Mouse (Mus musculus): Measurements from ENCODE around the gene Stx1b. TPM values are rescaled to one million over a fixed set of nuclear protein-coding genes. Genes with fewer than 3 reads are reported as not detected.

The Stx1b gene
- total and polyA plus RNA-seq, 2 experiments from 2014 or later, result 83.6 to 83.9 TPM

DNA sequence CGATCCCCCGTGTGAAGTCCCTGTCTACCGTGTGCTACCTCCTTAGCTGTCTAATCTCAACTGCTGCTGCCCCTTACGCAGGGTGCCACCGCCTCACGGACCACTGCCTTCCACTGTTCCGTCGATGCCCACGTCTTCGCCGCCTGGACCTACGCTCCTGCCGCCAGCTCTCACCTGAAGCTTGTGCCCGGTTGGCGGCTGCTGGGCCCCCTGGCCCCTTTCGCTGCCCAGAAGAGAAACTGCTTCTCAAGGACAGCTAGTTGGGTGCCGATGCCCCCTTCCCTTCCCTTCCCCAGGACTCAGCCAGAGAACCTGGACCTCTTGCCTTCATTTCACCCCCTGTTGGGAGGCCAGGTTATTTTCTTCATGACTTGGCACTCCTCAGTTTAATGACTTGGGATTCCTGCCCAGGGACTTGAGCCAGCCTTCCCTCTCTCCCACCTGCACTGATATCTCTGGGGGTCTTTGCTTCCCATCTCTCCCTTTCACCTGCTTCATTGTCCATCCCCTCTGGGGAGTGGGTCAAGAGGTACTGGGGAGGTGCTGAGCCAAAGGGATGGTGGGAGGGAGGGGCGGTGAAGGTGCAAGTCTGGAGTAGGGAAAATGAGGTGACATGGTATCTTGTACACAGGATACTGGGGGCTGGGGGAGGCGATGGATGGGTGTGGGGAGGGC is 56.5 kb downstream of the Stx1b start:
- Histone ChIP-seq H3K9ac (replicated peaks; ENCODE audit: low read length, poor library complexity, severe bottlenecking) (no peak overlapping the region), H3K27me3 (ENCODE audit: insufficient read depth, low read length) (no peaks in the 10 kb centered on the region), H3K9me3 (ENCODE audit: low read length) (no peaks in the 10 kb centered on the region), H3K4me1 (ENCODE audit: insufficient read depth, low read length) (no peaks in the 10 kb centered on the region; the same call in 1 of the 2 replicates), H3K4me2 (ENCODE audit: low read depth, low read length, poor library complexity, severe bottlenecking) (no peak overlapping the region), H3K4me3 (ENCODE audit: low read depth, low read length) (no peak overlapping the region), H3K27ac (ENCODE audit: low read depth, low read length) (no peak overlapping the region; the same call in 1 of the 2 replicates), H3K36me3 (ENCODE audit: insufficient read depth, low read length) (peaks cover 42% of the 10 kb centered on the region)
- 95% methylated on average over 19 of the region's 19 CpGs for WGBS
- no peak for TF ChIP-seq CTCF (IDR thresholded peaks at IDR 0.05)
- DNase-seq (ENCODE audit: low spot score) (no peak), ATAC-seq (ENCODE audit: low FRiP score) (no peak)

DNA sequence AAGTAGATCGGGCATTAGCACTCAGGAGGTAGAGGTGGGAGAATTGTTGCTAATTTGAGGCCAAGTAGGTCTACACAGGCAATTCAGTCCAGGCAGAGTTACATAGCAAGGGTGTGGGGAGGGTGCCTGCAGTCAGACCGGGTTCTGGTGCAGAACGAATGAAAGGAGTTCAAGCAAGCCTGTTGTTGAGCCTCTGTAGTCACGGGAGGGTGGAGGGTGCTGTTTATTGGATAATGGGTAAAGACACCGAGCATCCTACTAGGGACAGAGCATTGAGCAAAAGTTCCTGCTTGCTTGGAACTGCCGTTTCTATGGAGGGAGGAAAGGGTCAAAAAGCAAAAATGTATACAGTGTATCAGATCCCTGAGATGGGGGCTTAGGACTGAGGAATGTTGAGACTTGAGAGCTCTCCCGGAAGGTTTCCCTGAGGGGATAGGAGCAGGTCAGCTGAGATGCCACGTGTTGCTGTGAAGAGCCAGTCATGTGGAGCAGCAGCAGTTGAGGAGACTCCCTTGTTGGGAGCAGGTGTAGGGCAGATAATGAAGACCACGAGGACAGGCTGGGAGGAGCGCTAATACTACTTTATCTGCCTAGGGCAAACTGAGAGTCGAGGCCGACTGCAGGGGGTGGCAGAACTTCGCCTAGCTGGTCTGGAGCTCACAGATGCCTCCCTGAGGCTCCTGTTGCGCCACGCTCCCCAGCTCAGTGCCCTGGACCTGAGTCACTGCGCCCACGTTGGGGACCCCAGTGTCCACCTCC is 57.3 kb downstream of the Stx1b start:
- ATAC-seq (ENCODE audit: low FRiP score), result no peak
- Histone ChIP-seq H3K9me3 (ENCODE audit: low read length) (no peaks in the 10 kb centered on the region), H3K4me2 (ENCODE audit: low read depth, low read length, poor library complexity, severe bottlenecking) (no peak overlapping the region), H3K36me3 (ENCODE audit: insufficient read depth, low read length) (peaks cover 42% of the 10 kb centered on the region), H3K4me3 (ENCODE audit: low read depth, low read length) (no peak overlapping the region), H3K4me1 (ENCODE audit: insufficient read depth, low read length) (no peaks in the 10 kb centered on the region; the same call in 1 of the 2 replicates), H3K9ac (replicated peaks; ENCODE audit: low read length, poor library complexity, severe bottlenecking) (no peak overlapping the region), H3K27ac (ENCODE audit: low read depth, low read length) (no peak overlapping the region), H3K27me3 (ENCODE audit: insufficient read depth, low read length) (no peaks in the 10 kb centered on the region)
- DNase-seq (ENCODE audit: low spot score), result no peak
- TF ChIP-seq CTCF (IDR thresholded peaks at IDR 0.05), result no peak
- 76% methylated on average over 17 of the region's 17 CpGs for WGBS

DNA sequence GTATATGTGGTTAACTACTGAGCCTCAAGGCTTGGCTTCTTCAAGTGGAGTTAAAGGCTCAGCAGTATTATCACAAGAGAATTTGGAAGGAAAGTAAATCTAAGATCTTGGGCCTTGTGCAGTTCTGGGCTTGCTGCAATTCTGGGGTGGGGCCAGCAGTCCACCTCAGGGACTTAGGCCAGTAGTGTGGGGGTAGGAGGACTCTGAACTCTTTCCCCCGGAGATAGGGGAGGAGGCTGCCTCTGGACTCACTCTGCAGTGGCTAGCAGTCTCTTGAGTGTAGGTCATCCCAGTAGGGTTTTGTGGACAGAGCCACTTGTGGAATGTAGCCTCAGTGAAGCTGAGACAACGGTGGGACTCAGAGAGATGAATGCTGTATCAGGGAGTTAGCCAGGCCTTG is 58.6 kb downstream of the Stx1b start:
- no peak for TF ChIP-seq CTCF (IDR thresholded peaks at IDR 0.05)

DNA sequence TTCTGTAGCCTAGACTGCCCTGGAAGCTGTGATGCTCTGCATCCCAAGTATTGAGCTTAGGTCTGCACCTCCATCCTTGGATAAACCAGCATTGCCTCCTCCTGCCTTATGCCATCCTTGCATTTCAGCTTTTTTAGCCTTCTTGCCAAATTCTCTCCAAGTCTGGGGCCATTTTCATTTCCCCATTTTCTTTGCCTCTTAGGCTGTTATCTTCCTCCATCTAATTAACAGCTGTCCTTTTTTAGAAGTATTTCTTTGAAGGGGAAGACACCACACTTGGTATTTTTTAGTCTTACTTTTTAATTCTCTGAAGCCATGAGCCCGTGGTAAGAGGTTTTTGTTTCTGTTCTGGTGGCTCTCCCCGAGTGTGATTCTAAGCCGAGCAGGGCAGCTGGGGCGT is 60.7 kb downstream of the Stx1b start:
- H3K4me2 ChIP-seq (ENCODE audit: low read depth, low read length, poor library complexity, severe bottlenecking), result no peak overlapping the region
- H3K27ac ChIP-seq (ENCODE audit: low read depth, low read length), result no peak overlapping the region
- no peak overlapping the region for H3K9ac ChIP-seq (replicated peaks; ENCODE audit: low read length, poor library complexity, severe bottlenecking)
- no peaks in the 10 kb centered on the region for H3K27me3 ChIP-seq (ENCODE audit: insufficient read depth, low read length)
- H3K36me3 ChIP-seq (ENCODE audit: insufficient read depth, low read length), result peaks cover 48% of the 10 kb centered on the region
- no peak for ATAC-seq (ENCODE audit: low FRiP score)
- no peaks in the 10 kb centered on the region; the same call in 1 of the 2 replicates for H3K4me1 ChIP-seq (ENCODE audit: insufficient read depth, low read length)
- no peaks in the 10 kb centered on the region for H3K9me3 ChIP-seq (ENCODE audit: low read length)
- WGBS, result 93% methylated on average over 4 of the region's 4 CpGs
- DNase-seq (ENCODE audit: low spot score), result no peak
- no peak overlapping the region for H3K4me3 ChIP-seq (ENCODE audit: low read depth, low read length)
- no peak for TF ChIP-seq CTCF (IDR thresholded peaks at IDR 0.05)

More for the DNA sequence above, 58.6 kb downstream of the Stx1b start:
- Histone ChIP-seq H3K27me3 (ENCODE audit: insufficient read depth, low read length) (no peaks in the 10 kb centered on the region), H3K27ac (ENCODE audit: low read depth, low read length) (no peak overlapping the region), H3K36me3 (ENCODE audit: insufficient read depth, low read length) (peaks cover 45% of the 10 kb centered on the region), H3K4me2 (ENCODE audit: low read depth, low read length, poor library complexity, severe bottlenecking) (no peak overlapping the region), H3K9ac (replicated peaks; ENCODE audit: low read length, poor library complexity, severe bottlenecking) (no peak overlapping the region), H3K9me3 (ENCODE audit: low read length) (no peaks in the 10 kb centered on the region), H3K4me1 (ENCODE audit: insufficient read depth, low read length) (no peaks in the 10 kb centered on the region; the same call in 1 of the 2 replicates), H3K4me3 (ENCODE audit: low read depth, low read length) (no peak overlapping the region)
- ATAC-seq (ENCODE audit: low FRiP score), result no peak
- 89% methylated on average over 2 of the region's 2 CpGs for WGBS
- no peak for DNase-seq (ENCODE audit: low spot score)

DNA sequence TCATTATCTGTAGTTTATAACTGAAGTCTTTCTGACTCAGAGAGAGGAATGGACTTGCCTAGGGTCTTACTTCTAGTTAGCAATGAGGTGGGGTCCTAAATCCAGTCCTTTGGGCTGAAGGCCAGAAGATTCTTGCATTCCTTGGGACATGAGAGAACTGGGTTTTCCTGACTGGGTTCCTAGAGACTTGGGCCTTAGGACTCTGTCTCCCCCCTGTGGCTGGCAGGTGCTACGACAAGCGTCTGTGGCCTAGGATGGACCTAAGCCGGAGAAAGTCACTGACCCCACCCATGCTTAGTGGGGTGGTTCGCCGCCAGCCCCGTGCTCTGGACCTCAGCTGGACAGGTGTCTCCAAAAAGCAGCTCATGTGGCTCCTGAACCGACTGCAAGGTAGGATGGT is 63.3 kb downstream of the Stx1b start:
- H3K9me3 ChIP-seq (ENCODE audit: low read length), result no peaks in the 10 kb centered on the region
- 34% methylated on average over 7 of the region's 7 CpGs for WGBS
- no peaks in the 10 kb centered on the region for H3K27me3 ChIP-seq (ENCODE audit: insufficient read depth, low read length)
- no peak overlapping the region for H3K9ac ChIP-seq (replicated peaks; ENCODE audit: low read length, poor library complexity, severe bottlenecking)
- no peak overlapping the region for H3K27ac ChIP-seq (ENCODE audit: low read depth, low read length)
- ATAC-seq (ENCODE audit: low FRiP score) (no peak), DNase-seq (ENCODE audit: low spot score) (peak; percentile 67)
- no peaks in the 10 kb centered on the region; the same call in 1 of the 2 replicates for H3K4me1 ChIP-seq (ENCODE audit: insufficient read depth, low read length)
- H3K4me3 ChIP-seq (ENCODE audit: low read depth, low read length), result no peak overlapping the region
- no peak overlapping the region for H3K4me2 ChIP-seq (ENCODE audit: low read depth, low read length, poor library complexity, severe bottlenecking)
- H3K36me3 ChIP-seq (ENCODE audit: insufficient read depth, low read length), result peaks cover 47% of the 10 kb centered on the region
- peak; percentile 84 for TF ChIP-seq CTCF (IDR thresholded peaks at IDR 0.05)

DNA sequence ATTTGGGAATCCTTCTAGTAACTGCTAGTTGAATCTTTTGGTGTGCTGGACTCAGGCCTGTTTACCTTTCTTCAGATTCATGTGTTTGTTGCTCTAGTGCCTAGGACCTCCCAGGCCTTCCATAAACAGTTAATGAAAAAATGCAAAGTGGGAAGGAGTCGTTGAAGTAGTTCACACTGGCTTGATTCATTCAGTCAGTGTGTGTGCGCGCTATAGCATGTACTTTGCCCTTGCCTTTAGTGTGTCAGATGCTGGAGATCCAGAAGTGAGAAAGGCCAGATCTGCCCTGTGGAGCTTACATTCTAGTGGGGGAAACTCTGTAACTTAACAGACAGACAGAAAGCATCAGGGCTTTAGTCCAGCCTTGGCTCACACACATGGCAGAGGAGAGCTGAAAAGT is 63.9 kb downstream of the Stx1b start:
- H3K27ac ChIP-seq (ENCODE audit: low read depth, low read length), result no peak overlapping the region
- H3K4me3 ChIP-seq (ENCODE audit: low read depth, low read length), result no peak overlapping the region
- ATAC-seq (ENCODE audit: low FRiP score) (no peak), DNase-seq (ENCODE audit: low spot score) (no peak)
- no peak overlapping the region for H3K4me2 ChIP-seq (ENCODE audit: low read depth, low read length, poor library complexity, severe bottlenecking)
- H3K4me1 ChIP-seq (ENCODE audit: insufficient read depth, low read length), result no peaks in the 10 kb centered on the region; the same call in 1 of the 2 replicates
- no peaks in the 10 kb centered on the region for H3K27me3 ChIP-seq (ENCODE audit: insufficient read depth, low read length)
- WGBS, result 88% methylated on average over 3 of the region's 3 CpGs
- no peak overlapping the region for H3K9ac ChIP-seq (replicated peaks; ENCODE audit: low read length, poor library complexity, severe bottlenecking)
- peaks cover 42% of the 10 kb centered on the region for H3K36me3 ChIP-seq (ENCODE audit: insufficient read depth, low read length)
- no peaks in the 10 kb centered on the region for H3K9me3 ChIP-seq (ENCODE audit: low read length)
- no peak for TF ChIP-seq CTCF (IDR thresholded peaks at IDR 0.05)
